Mouse (Mus musculus): Measurements from ENCODE around the gene Nkx3-2.

Gene Nkx3-2

GRCm38 (mm10) chr5:41763731-41764721 is at the start of gene Nkx3-2:
Gene Nkx3-2 (minus strand): TSS chr5:41764501.
- DNase-seq (ENCODE audit: low spot score), result no peak

- no peak for DNase-seq (ENCODE audit: low spot score)
Observed at GRCm38 (mm10) chr5:41812516-41812915, 48.2 kb upstream of the Nkx3-2 start.

- DNase-seq (ENCODE audit: low spot score), result no peak
Observed at GRCm38 (mm10) chr5:41811279-41811678, 47.0 kb upstream of the Nkx3-2 start.

GRCm38 (mm10) chr5:41807383-41807782 is 43.1 kb upstream of the Nkx3-2 start:
- DNase-seq (ENCODE audit: low spot score), result no peak

- DNase-seq (ENCODE audit: low spot score), result no peak
Observed at GRCm38 (mm10) chr5:41806176-41806575, 41.9 kb upstream of the Nkx3-2 start.

- no peak for DNase-seq (ENCODE audit: low spot score)
Observed at GRCm38 (mm10) chr5:41805085-41805484, 40.8 kb upstream of the Nkx3-2 start.

- no peak for DNase-seq (ENCODE audit: low spot score)
Observed at GRCm38 (mm10) chr5:41804643-41805042, 40.3 kb upstream of the Nkx3-2 start.

- no peak for DNase-seq (ENCODE audit: low spot score)
Observed at GRCm38 (mm10) chr5:41801622-41802021, 37.3 kb upstream of the Nkx3-2 start.

- DNase-seq (ENCODE audit: low spot score), result no peak
Observed at GRCm38 (mm10) chr5:41794434-41794833, 30.1 kb upstream of the Nkx3-2 start.

- DNase-seq (ENCODE audit: low spot score), result no peak
Observed at GRCm38 (mm10) chr5:41790517-41790916, 26.2 kb upstream of the Nkx3-2 start.

GRCm38 (mm10) chr5:41788877-41789276 is 24.6 kb upstream of the Nkx3-2 start:
- DNase-seq (ENCODE audit: low spot score), result no peak

- DNase-seq (ENCODE audit: low spot score), result no peak
Observed at GRCm38 (mm10) chr5:41781890-41782289, 17.6 kb upstream of the Nkx3-2 start.

GRCm38 (mm10) chr5:41780026-41780425 is 15.7 kb upstream of the Nkx3-2 start:
- DNase-seq (ENCODE audit: low spot score), result no peak

GRCm38 (mm10) chr5:41775728-41776127 is 11.4 kb upstream of the Nkx3-2 start:
- DNase-seq (ENCODE audit: low spot score), result no peak

- no peak for DNase-seq (ENCODE audit: low spot score)
Observed at GRCm38 (mm10) chr5:41775273-41775672, 11.0 kb upstream of the Nkx3-2 start.

- DNase-seq (ENCODE audit: low spot score), result peak; percentile 86
Observed at GRCm38 (mm10) chr5:41768382-41769040, 4.2 kb upstream of the Nkx3-2 start.

- DNase-seq (ENCODE audit: low spot score), result no peak
Observed at GRCm38 (mm10) chr5:41767296-41768200, 3.2 kb upstream of the Nkx3-2 start.

- no peak for DNase-seq (ENCODE audit: low spot score)
Observed at GRCm38 (mm10) chr5:41766406-41767010, 2.2 kb upstream of the Nkx3-2 start.

- DNase-seq (ENCODE audit: low spot score), result no peak
Observed at GRCm38 (mm10) chr5:41765626-41766405, 1.5 kb upstream of the Nkx3-2 start.

- DNase-seq (ENCODE audit: low spot score), result no peak
Observed at GRCm38 (mm10) chr5:41762947-41763730, 1.2 kb downstream of the Nkx3-2 start.
